Mouse (Mus musculus) lung, postnatal 0 days (tissue): ENCODE measurements around the gene Tarbp2.

Source experiments
- CTCF ChIP-seq: IDR thresholded peaks from 2 replicates; pipeline ENCODE4 v1.5.1; 2016; ENCODE audit warnings: antibody characterized with exemption, mild to moderate bottlenecking
- EP300 ChIP-seq: IDR thresholded peaks from 2 replicates; pipeline ENCODE4 v1.6.1; 2016; ENCODE audit warnings: antibody characterized with exemption, mild to moderate bottlenecking, control low read depth

DNA sequence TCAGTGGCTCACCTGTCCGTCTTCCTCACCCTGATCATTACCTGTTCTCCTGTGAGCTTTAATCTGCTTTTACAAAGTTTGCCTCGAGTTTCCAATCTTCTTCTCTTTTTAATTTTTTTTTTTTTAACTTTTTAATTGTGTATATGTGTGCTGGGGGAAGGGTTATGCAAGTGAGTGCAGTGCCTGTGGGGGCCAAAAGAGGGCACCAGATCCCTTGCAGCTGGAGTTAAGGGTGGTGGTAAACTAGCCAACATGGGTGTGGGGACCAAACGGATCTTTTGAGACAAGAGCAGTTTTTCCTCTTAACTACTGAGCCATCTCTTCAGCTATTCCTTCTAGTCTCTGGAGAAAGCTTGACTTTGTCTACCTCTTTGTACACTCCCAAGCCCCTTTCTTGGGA lies 9.9 kb downstream of the Tarbp2 start:
- TF ChIP-seq CTCF (peak; percentile 51), EP300 (no peak)
